Mouse (Mus musculus) liver, adult 2 months (tissue): ENCODE measurements at regions not wholly inside any gene's neighbourhood (a gene's known extent, or its start where the extent isn't known, plus 50 kb on each side); places are given as distances from the start of the nearest gene placed in this dataset.
"Not testable (repeated sequence)": the region's sequence is repeated elsewhere in the genome, so short reads cannot be mapped to it uniquely, and the experiment has no call there.

Source experiments
- DNase-seq: peaks from one replicate; pipeline ENCODE4 v3.0.0-alpha.2; 2011; ENCODE audit warnings: low read depth, low spot score; ENCODE audit errors: extremely low read depth
- H3K27ac ChIP-seq: fragments of 200-500 bp; replicated peaks from 2 replicates; pipeline ENCODE4 v1.5.1; 2012; ENCODE audit warnings: low read depth, mild to moderate bottlenecking, control low read depth, inconsistent platforms, low read length; ENCODE audit not compliant: insufficient read depth
- H3K27me3 ChIP-seq: fragments of 200-500 bp; 2 replicates; pipeline ENCODE4 v1.6.1; 2012; ENCODE audit warnings: mild to moderate bottlenecking, moderate library complexity, low read length, inconsistent platforms; ENCODE audit not compliant: control insufficient read depth, insufficient read depth
- H3K36me3 ChIP-seq: fragments of 200-500 bp; 2 replicates; pipeline ENCODE4 v1.6.1; 2012; ENCODE audit warnings: low read length, inconsistent platforms; ENCODE audit not compliant: control insufficient read depth, insufficient read depth
- H3K4me1 ChIP-seq: fragments of 200-500 bp; 2 replicates; pipeline ENCODE4 v1.6.1; 2011; ENCODE audit warnings: low read length; ENCODE audit not compliant: control insufficient read depth, insufficient read depth
- H3K4me3 ChIP-seq: fragments of 200-500 bp; 2 replicates; pipeline ENCODE4 v1.5.1; 2011; ENCODE audit warnings: low read depth, mild to moderate bottlenecking, control low read depth, low read length, moderate library complexity; ENCODE audit not compliant: insufficient read depth
- H3K79me2 ChIP-seq: fragments of 200-500 bp; 2 replicates; pipeline ENCODE4 v1.6.1; 2012; ENCODE audit warnings: inconsistent platforms, mild to moderate bottlenecking, low read length, moderate library complexity; ENCODE audit not compliant: control insufficient read depth, insufficient read depth
- H3K9ac ChIP-seq: fragments of 200-500 bp; 2 replicates; pipeline ENCODE4 v1.6.1; 2012; ENCODE audit warnings: low read depth, mild to moderate bottlenecking, control low read depth, inconsistent platforms, low read length
- CTCF ChIP-seq: fragments of 200-500 bp; IDR thresholded peaks from 2 replicates; pipeline ENCODE4 v1.5.1; 2011; ENCODE audit warnings: low read depth, low read length, control low read depth
- POLR2A ChIP-seq: fragments of 200-500 bp; IDR thresholded peaks from 2 replicates; pipeline ENCODE4 v1.6.1; 2011; ENCODE audit warnings: low read length, control low read depth; ENCODE audit not compliant: insufficient read depth; ENCODE audit errors: extremely low read depth
- WGBS: fragments of 180-500 bp; shearing (Covaris S2); methylation state at CpG from one replicate; pipeline ENCODE4 v1.1.7; 2018; 5-methylcytosine and 5-hydroxymethylcytosine counted together

- no peak overlapping the region for H3K27ac ChIP-seq
- H3K4me3 ChIP-seq, result no peak overlapping the region
- H3K79me2 ChIP-seq, result no peaks in the 10 kb centered on the region
- TF ChIP-seq CTCF, result no peak
- no peak for TF ChIP-seq POLR2A
- no peak overlapping the region for H3K9ac ChIP-seq
- H3K36me3 ChIP-seq, result no peaks in the 10 kb centered on the region
- no peaks in the 10 kb centered on the region for H3K27me3 ChIP-seq
- no peaks in the 10 kb centered on the region for H3K4me1 ChIP-seq
- DNase-seq, result no peak
- WGBS, result 79% methylated on average over 5 of the region's 5 CpGs
These were observed 226.4 kb upstream of the 1700012A03Rik start for GRCm38 (mm10) chr6:31823616-31824015.

GRCm38 (mm10) chr6:31822186-31823085 lies 227.6 kb upstream of the 1700012A03Rik start:
- no peaks in the 10 kb centered on the region for H3K79me2 ChIP-seq
- TF ChIP-seq CTCF (no peak), POLR2A (no peak)
- H3K27ac ChIP-seq, result no peak overlapping the region
- no peak for DNase-seq
- no peaks in the 10 kb centered on the region for H3K36me3 ChIP-seq
- H3K9ac ChIP-seq, result no peak overlapping the region
- 78% methylated on average over 9 of the region's 9 CpGs for WGBS
- no peaks in the 10 kb centered on the region for H3K4me1 ChIP-seq
- H3K4me3 ChIP-seq, result no peak overlapping the region
- H3K27me3 ChIP-seq, result no peaks in the 10 kb centered on the region

- no peak overlapping the region for H3K9ac ChIP-seq
- no peaks in the 10 kb centered on the region for H3K79me2 ChIP-seq
- no peak overlapping the region for H3K27ac ChIP-seq
- WGBS, result 65% methylated on average over 7 of the region's 7 CpGs
- H3K4me1 ChIP-seq, result no peaks in the 10 kb centered on the region
- no peaks in the 10 kb centered on the region for H3K27me3 ChIP-seq
- no peak for TF ChIP-seq POLR2A
- TF ChIP-seq CTCF, result no peak
- no peak for DNase-seq
- no peak overlapping the region for H3K4me3 ChIP-seq
- no peaks in the 10 kb centered on the region for H3K36me3 ChIP-seq
These were observed 228.4 kb upstream of the 1700012A03Rik start for GRCm38 (mm10) chr6:31821621-31822020.

GRCm38 (mm10) chr6:31817640-31818039 lies 232.4 kb upstream of the 1700012A03Rik start:
- no peaks in the 10 kb centered on the region for H3K36me3 ChIP-seq
- TF ChIP-seq POLR2A, result no peak
- TF ChIP-seq CTCF, result no peak
- no peak overlapping the region for H3K27ac ChIP-seq
- no peak overlapping the region for H3K4me3 ChIP-seq
- no peaks in the 10 kb centered on the region for H3K4me1 ChIP-seq
- no peak overlapping the region for H3K9ac ChIP-seq
- H3K79me2 ChIP-seq, result no peaks in the 10 kb centered on the region
- no peaks in the 10 kb centered on the region for H3K27me3 ChIP-seq
- WGBS, result 92% methylated on average over 1 of the region's 1 CpGs
- DNase-seq, result no peak

- Histone ChIP-seq H3K9ac (no peak overlapping the region), H3K4me1 (no peaks in the 10 kb centered on the region), H3K4me3 (no peak overlapping the region), H3K27ac (no peak overlapping the region), H3K79me2 (no peaks in the 10 kb centered on the region), H3K27me3 (no peaks in the 10 kb centered on the region), H3K36me3 (no peaks in the 10 kb centered on the region)
- DNase-seq, result no peak
- WGBS, result 66% methylated on average over 9 of the region's 9 CpGs
- no peak for TF ChIP-seq POLR2A
- no peak for TF ChIP-seq CTCF
These were observed 238.2 kb upstream of the 1700012A03Rik start for GRCm38 (mm10) chr6:31811890-31812289.

GRCm38 (mm10) chr6:31810602-31811512 lies 239.2 kb upstream of the 1700012A03Rik start:
- WGBS, result 61% methylated on average over 10 of the region's 10 CpGs
- no peak for TF ChIP-seq POLR2A
- no peak for TF ChIP-seq CTCF

GRCm38 (mm10) chr6:31804468-31804867 lies 240.7 kb upstream of the Podxl start:
- H3K27ac ChIP-seq, H3K4me1 ChIP-seq, DNase-seq, H3K4me3 ChIP-seq, H3K79me2 ChIP-seq, H3K27me3 ChIP-seq, H3K9ac ChIP-seq, H3K36me3 ChIP-seq: not testable (repeated sequence)
- WGBS, result 83% methylated on average over 5 of the region's 10 CpGs

More at GRCm38 (mm10) chr6:31810602-31811512, 239.2 kb upstream of the 1700012A03Rik start:
- H3K79me2 ChIP-seq, result no peaks in the 10 kb centered on the region
- no peak overlapping the region for H3K9ac ChIP-seq
- no peak overlapping the region for H3K4me3 ChIP-seq
- DNase-seq, result no peak
- H3K4me1 ChIP-seq, result no peaks in the 10 kb centered on the region
- H3K36me3 ChIP-seq, result no peaks in the 10 kb centered on the region
- H3K27me3 ChIP-seq, result no peaks in the 10 kb centered on the region
- H3K27ac ChIP-seq, result no peak overlapping the region

GRCm38 (mm10) chr6:31803222-31803621 lies 239.4 kb upstream of the Podxl start:
- H3K36me3 ChIP-seq, H3K27me3 ChIP-seq, H3K4me1 ChIP-seq, H3K9ac ChIP-seq, H3K27ac ChIP-seq, DNase-seq, H3K79me2 ChIP-seq, H3K4me3 ChIP-seq: not testable (repeated sequence)
- 100% methylated on average over 12 of the region's 24 CpGs for WGBS
